Mouse (Mus musculus) B cell, adult 2 months (primary cell): ENCODE data around the gene Nkpd1.
A peak's percentile ranks its signal among the peaks of the same experiment; 100 is the strongest.

Source experiments
- DNase-seq, 2 experiments: peaks; one replicate each; pipeline ENCODE4 v3.0.0; 2022

Gene Nkpd1

GRCm38 (mm10) chr7:19517652-19518365, at the start of gene Nkpd1:
TSS of gene Nkpd1 (plus strand) at chr7:19517838.
- DNase-seq = peak; percentile 30 to 35

DNA sequence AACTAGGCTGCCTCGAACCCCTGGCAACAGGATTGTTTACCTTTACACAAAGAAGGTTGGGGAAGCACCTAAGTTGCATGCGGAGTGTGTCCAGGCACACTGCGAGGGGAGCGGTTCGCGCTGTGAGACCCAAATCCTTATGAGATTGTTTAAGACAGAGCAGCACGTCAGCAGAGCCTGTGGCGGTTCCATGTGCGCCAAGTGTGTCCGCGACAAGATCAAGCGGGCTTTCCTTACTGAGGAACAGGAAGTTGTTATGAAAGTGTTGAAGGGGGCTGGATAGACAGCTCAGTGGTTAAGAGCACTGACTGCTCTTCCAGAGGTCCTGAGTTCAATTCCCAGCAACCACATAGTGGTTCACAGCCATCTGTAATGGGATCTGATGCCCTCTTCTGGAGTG, 49.4 kb upstream of the Nkpd1 start:
- peak in 1 of 2 experiments; percentile 31 for DNase-seq

GRCm38 (mm10) chr7:19469404-19469803, 48.2 kb upstream of the Nkpd1 start:
- DNase-seq = no peak

DNA sequence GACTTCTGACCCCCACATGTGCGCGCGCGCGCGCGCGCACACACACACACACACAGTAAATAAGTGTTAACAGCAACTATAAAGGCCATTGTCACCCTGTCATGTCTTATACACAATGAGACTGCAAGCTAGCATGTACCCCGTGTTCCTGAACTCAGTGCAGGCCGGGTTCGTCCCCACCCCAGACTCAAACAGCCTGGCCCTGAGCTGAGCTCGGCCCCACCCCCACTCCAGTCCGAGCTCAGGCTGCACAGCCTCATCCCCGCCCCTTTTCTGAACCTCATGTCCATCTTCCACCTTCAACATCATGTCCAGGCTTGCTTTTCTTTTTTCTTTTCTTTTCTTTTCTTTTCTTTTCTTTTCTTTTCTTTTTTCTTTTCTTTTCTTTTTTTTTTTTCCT, 47.3 kb upstream of the Nkpd1 start:
- DNase-seq = no peak

DNA sequence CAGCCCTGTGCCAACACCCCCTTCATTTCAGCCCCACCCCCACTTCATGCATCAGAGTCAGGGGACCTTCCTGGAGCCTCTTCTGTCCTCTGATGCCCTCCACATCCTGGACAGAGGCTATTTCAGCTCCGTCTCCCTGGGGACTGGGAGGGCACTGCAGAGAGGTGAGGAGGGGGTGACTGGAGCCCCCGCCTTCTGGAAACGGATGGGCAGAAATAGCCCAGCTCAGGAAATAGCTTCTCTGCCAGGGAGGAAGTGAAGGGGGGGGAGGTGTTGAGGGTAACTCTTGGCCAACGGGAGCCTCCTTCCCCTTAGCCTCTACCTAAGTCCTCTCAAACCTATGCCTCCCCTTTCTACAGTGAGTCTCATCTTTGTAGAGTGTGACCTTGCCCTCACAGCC, 45.2 kb upstream of the Nkpd1 start:
- DNase-seq = peak; percentile 28 to 40

- DNase-seq = peak; percentile 56 to 59
Observed at GRCm38 (mm10) chr7:19473875-19474443, 43.7 kb upstream of the Nkpd1 start.

DNA sequence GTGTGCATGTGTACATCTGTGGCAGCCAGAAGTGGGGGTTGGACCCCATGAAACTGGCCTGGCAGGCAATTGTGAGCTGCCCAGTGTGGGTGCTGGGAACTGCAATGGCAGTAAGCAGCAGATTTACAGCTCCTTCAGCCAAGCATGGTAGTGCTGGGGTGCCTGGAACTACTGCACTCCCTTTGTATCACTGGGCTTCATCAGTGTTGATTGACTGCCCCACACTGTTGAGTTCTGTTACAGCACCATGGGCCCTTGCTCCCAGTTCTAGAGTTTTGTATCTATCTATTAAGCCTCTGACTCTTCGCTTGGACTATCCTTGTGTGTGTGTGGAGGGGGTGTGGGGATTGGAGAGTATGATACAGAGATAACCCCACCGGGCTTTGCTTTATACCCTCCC, 40.6 kb upstream of the Nkpd1 start:
- DNase-seq = no peak

GRCm38 (mm10) chr7:19477624-19478384, 39.8 kb upstream of the Nkpd1 start:
- no peak for DNase-seq

DNA sequence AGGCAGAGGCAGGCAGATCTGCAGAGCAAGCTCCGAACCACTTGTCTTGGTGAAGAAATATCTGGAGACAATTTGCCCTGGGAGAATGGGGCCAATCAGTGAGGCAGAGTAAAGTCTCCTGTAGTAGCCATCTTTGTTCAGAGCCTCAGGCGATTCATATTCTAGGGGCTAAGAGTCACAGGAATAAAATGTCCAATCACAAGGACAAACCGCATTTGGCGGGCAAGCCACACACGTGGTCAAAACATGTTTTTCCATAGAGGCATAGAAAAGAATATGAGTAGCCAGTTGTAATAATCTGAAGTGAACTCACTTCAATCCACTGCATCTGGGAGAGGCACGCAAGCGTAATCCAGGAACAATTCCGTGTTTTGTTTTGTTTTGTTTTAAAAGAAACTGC, 34.4 kb upstream of the Nkpd1 start:
- no peak for DNase-seq

- no peak for DNase-seq
Observed at GRCm38 (mm10) chr7:19485488-19485887, 32.1 kb upstream of the Nkpd1 start.

- DNase-seq = no peak
Observed at GRCm38 (mm10) chr7:19486549-19486948, 31.1 kb upstream of the Nkpd1 start.

- DNase-seq = no peak
Observed at GRCm38 (mm10) chr7:19489525-19489924, 28.1 kb upstream of the Nkpd1 start.

- DNase-seq = peak; percentile 35 to 42
Observed at GRCm38 (mm10) chr7:19491731-19492130, 25.9 kb upstream of the Nkpd1 start.

GRCm38 (mm10) chr7:19494751-19495474, 22.7 kb upstream of the Nkpd1 start:
- no peak for DNase-seq

GRCm38 (mm10) chr7:19495521-19496213, 22.0 kb upstream of the Nkpd1 start:
- DNase-seq = no peak

- DNase-seq = no peak
Observed at GRCm38 (mm10) chr7:19496214-19496555, 21.5 kb upstream of the Nkpd1 start.

GRCm38 (mm10) chr7:19498326-19498725, 19.3 kb upstream of the Nkpd1 start:
- DNase-seq = no peak

- DNase-seq = no peak
Observed at GRCm38 (mm10) chr7:19500420-19501363, 16.9 kb upstream of the Nkpd1 start.

DNA sequence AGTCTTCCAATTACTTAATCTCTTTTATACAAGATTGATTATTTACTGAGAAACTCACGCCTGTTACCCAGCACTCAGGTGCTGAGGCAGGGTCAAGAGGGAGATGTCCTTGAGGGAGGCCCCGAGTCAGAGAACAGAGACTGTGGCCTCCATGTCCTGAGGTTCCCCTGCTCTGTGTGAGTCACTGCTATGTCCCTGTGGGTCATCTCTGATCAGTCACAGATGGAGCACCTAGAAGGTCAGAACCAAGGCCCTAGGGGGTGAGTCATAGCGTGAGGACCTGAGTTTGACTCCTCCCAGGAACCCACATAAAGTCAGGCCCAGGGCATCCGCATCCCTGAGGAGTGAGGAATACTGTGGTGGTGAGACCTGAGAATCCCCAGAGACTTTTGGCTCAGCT, 16.0 kb upstream of the Nkpd1 start:
- DNase-seq = no peak

- peak; percentile 63 to 66 for DNase-seq
Observed at GRCm38 (mm10) chr7:19503481-19504068, 14.1 kb upstream of the Nkpd1 start.

GRCm38 (mm10) chr7:19506326-19506725, 11.3 kb upstream of the Nkpd1 start:
- DNase-seq = peak in 1 of 2 experiments; percentile 42
